Mouse (Mus musculus) hindbrain, postnatal 0 days (tissue): Measurements from ENCODE around the gene Wdr20. TPM values are rescaled to one million over a fixed set of nuclear protein-coding genes. Genes with fewer than 3 reads are reported as not detected.
"Not testable (repeated sequence)": the region's sequence is repeated elsewhere in the genome, so short reads cannot be mapped to it uniquely, and the experiment has no call there.

Source experiments
- ATAC-seq: fragments of 200-750 bp; cut with Nextera tagmentation; 2 replicates; pipeline ENCODE4 v1.8.0; 2017; ENCODE audit warnings: mild to moderate bottlenecking, moderate TSS enrichment, moderate library complexity
- DNase-seq: peaks from one replicate; pipeline ENCODE4 v3.0.0-alpha.2; 2015; ENCODE audit warnings: low spot score
- H3K27ac ChIP-seq: fragments of 300-500 bp; sonication (generic); 2 replicates; pipeline ENCODE4 v1.5.1; 2014; ENCODE audit warnings: mild to moderate bottlenecking
- H3K27me3 ChIP-seq: fragments of 300-500 bp; sonication (generic); 2 replicates; pipeline ENCODE4 v1.6.1; 2014; ENCODE audit warnings: low read length, mixed read lengths; ENCODE audit not compliant: insufficient read depth
- H3K36me3 ChIP-seq: fragments of 300-500 bp; sonication (generic); 2 replicates; pipeline ENCODE4 v1.6.1; 2014; ENCODE audit warnings: low read length, mixed read lengths; ENCODE audit not compliant: insufficient read depth
- H3K4me1 ChIP-seq: fragments of 300-500 bp; sonication (generic); 2 replicates; pipeline ENCODE4 v1.6.1; 2014; ENCODE audit warnings: antibody characterized with exemption, low read length, mixed read lengths; ENCODE audit not compliant: insufficient read depth
- H3K4me2 ChIP-seq: fragments of 300-500 bp; sonication (generic); 2 replicates; pipeline ENCODE4 v1.6.1; 2014; ENCODE audit warnings: low read depth, mild to moderate bottlenecking, low read length, moderate library complexity, mixed read lengths
- H3K4me3 ChIP-seq: fragments of 300-500 bp; sonication (generic); 2 replicates; pipeline ENCODE4 v1.5.1; 2014; ENCODE audit warnings: low read length
- H3K9ac ChIP-seq: fragments of 300-500 bp; sonication (generic); replicated peaks from 2 replicates; pipeline ENCODE4 v1.6.1; 2014; ENCODE audit warnings: mild to moderate bottlenecking, low read length, moderate library complexity, mixed read lengths
- H3K9me3 ChIP-seq: fragments of 300-500 bp; sonication (generic); 2 replicates; pipeline ENCODE4 v1.6.1; 2016; ENCODE audit warnings: low read length, mixed read lengths
- CTCF ChIP-seq: IDR thresholded peaks from 2 replicates; pipeline ENCODE4 v1.5.1; 2016; ENCODE audit warnings: antibody characterized with exemption, control low read depth, low read depth
- WGBS: fragments of 180-500 bp; shearing (Covaris S2); extraction: QIAGEN DNeasy Blood & Tissue Kit; methylation state at CpG from one replicate; pipeline ENCODE4 v1.1.7; 2014; 5-methylcytosine and 5-hydroxymethylcytosine counted together
- polyA plus RNA-seq: library from polyadenylated mRNA; unstranded; fragments of >200 nt; fragmentation: Nextera tagmentation; extraction: Ambion mirVana; gene quantifications from 2 replicates; pipeline ENCODE4 v1.2.1, GENCODE M21; 2015
- total RNA-seq: library from RNA; depleted of rRNA; stranded (reverse); fragments of >200 nt; gene quantifications from 2 replicates; pipeline ENCODE4 v1.2.3, GENCODE M21; 2014

Gene Wdr20
- total and polyA plus RNA-seq, 2 experiments from 2014 or later, result 17.1 to 28.8 TPM

DNA sequence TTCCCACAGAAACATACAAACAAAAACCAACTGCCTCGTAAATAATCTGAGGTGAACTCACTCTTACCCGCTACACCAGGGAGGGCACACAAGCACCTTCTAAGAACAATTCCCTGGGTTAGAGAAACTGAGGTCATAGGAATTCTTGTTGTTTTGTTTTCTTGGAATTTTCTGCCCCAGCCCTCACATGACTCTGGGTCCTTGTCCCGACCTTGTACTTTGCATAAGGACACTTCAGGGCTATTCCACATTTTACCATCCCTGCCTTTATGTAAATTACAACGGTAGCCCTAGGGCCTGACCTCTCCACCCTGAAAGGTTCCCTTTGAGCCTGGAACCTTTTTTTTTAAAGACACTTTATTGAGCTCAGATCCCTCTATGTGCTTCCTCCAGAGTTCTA, 35.2 kb upstream of the Wdr20 start, which contains the start of gene Hsp90aa1:
TSS of gene Hsp90aa1 (minus strand) at position 173 of the 400 bp plus-strand sequence.
- Histone ChIP-seq H3K9ac (no peak within 1 kb of the TSS), H3K4me3 (no peak within 1 kb of the TSS), H3K27ac (no peak within 1 kb of the TSS), H3K36me3 (no peaks in the 10 kb centered on the region), H3K27me3 (no peaks in the 10 kb centered on the region), H3K4me1 (0 out of 2 replicates have a peak, but pooled peaks cover 6% of the 10 kb centered on the region), H3K4me2 (no peak within 1 kb of the TSS), H3K9me3 (no peaks in the 10 kb centered on the region)
- no peak for TF ChIP-seq CTCF
- ATAC-seq (no peak), DNase-seq (no peak)
- 45% methylated on average over 4 of the region's 4 CpGs for WGBS

DNA sequence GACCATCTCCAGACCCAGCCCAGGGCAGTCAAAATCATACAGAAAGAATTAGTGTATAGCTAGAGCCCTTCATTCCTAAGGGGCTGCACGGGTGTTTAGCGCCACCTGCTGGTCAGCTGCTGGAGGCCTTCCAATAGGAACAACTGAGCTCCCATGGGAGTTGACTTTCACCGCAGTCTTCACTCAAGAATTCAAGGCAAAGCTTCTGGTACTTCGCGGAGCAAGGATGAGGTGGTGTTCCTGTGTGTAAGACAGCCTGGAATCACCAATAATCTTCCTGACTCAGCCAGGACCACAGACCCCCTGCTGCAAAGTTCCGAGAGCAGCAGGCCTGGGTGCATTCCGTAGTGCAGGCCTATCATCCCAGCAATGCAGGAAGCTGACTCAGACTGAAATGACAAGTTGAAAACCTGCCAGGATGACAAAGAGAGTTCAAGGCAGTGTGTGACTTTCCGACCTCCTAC, 34.7 kb upstream of the Wdr20 start:
- no peaks in the 10 kb centered on the region for H3K27me3 ChIP-seq
- no peaks in the 10 kb centered on the region for H3K36me3 ChIP-seq
- ATAC-seq (peak; percentile 48; the same call in 1 of the 2 replicates), DNase-seq (peak; percentile 94)
- H3K27ac ChIP-seq, result no peak overlapping the region
- H3K4me2 ChIP-seq, result no peak overlapping the region
- no peaks in the 10 kb centered on the region for H3K9me3 ChIP-seq
- 0 out of 2 replicates have a peak, but pooled peaks cover 6% of the 10 kb centered on the region for H3K4me1 ChIP-seq
- H3K4me3 ChIP-seq, result no peak overlapping the region
- 32% methylated on average over 8 of the region's 8 CpGs for WGBS
- TF ChIP-seq CTCF, result peak; percentile 94
- no peak overlapping the region for H3K9ac ChIP-seq

DNA sequence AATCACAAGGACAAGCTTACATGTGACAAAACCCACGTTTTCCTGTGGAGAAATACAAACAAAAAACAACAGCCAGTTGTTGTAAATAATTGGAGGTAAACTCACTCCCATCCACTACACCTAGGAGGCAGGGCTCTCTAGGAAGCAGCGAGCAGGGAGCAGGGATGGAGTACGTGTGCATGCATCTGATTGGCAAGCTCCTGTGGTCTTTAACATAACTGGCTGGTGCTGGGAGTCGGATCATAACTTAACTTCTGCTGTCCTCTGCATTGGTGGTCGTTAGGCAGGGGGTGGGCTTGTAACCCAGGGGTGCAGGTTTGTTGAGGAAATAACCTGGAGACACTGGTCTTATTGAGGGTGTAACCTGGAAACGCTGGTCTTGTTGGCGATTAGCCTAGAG, 34.1 kb upstream of the Wdr20 start:
- TF ChIP-seq CTCF, result no peak
- Histone ChIP-seq H3K27me3 (no peaks in the 10 kb centered on the region), H3K4me2 (no peak overlapping the region), H3K4me3 (no peak overlapping the region), H3K9me3 (no peaks in the 10 kb centered on the region), H3K4me1 (0 out of 2 replicates have a peak, but pooled peaks cover 6% of the 10 kb centered on the region), H3K36me3 (no peaks in the 10 kb centered on the region), H3K9ac (no peak overlapping the region), H3K27ac (no peak overlapping the region)
- DNase-seq (no peak), ATAC-seq (no peak)
- WGBS, result 70% methylated on average over 7 of the region's 7 CpGs

DNA sequence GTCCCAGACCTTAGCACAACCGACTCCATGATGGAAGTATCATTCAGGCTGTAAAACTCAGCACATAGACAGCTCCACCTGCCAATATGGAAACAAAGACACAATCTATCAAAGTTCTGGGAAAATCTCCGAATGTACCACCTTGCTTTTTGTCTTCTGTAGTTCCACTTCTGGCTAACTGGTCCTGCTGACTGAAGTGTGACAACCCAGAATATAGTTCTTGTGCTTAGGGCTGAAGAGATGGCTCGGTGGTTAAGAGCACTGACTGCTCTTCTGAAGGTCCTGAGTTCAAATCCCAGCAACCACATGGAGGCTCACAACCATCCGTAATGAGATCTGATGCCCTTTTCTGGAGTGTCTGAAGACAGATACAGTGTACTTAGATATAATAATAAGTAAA, 32.3 kb upstream of the Wdr20 start:
- DNase-seq, H3K27me3 ChIP-seq, H3K4me1 ChIP-seq, H3K4me2 ChIP-seq, H3K36me3 ChIP-seq, H3K4me3 ChIP-seq, H3K27ac ChIP-seq, H3K9me3 ChIP-seq, ATAC-seq, H3K9ac ChIP-seq: not testable (repeated sequence)
- 88% methylated on average over 4 of the region's 4 CpGs for WGBS

DNA sequence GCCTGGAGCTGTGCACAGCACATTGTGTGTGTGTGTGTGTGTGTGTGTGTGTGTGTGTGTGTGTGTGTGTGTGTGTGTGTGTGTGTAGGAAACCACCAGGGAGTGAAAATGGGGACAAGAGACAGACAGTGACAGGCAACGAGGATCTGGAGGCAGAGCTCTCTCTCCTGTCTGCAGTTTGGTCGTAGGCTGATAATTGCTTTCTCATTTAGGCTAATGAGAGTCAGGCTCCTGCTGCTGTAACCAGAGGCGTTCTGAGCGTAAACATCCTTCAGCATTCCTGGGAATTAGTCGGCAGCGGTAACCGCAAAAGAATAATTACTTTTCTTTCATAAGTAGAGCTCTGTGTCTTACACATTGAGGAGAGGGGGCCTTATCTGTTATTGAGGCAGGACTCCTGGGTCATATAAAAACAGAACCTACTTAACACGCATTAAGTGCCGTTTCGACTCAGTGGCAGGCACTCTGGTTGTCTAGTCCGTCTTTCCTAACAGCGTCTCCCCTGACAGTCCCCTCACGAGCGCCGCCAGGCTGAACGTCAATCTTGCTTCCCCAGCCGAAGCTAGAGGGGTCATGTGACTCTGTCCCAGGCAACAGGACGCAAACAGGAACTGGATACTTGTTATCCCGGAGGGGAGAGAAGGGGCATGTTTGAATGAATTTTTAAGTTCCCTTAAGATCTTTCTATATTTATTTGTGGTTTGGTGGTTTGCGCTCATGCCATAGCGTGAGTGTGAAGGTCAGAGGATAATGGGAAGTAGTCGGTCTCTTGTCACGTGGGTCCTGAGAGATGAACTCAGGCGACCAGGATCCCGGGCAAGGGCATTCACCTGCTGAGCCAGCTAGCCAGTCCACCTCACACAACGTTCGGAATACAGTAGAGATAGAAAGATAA, 31.2 kb upstream of the Wdr20 start:
- peak; percentile 64 for DNase-seq
- no peaks in the 10 kb centered on the region for H3K36me3 ChIP-seq
- H3K27ac ChIP-seq, result peak overlapping the region; percentile 51; the same call in 1 of the 2 replicates
- H3K4me3 ChIP-seq, result peak overlapping the region; percentile 31
- H3K4me1 ChIP-seq, result 0 out of 2 replicates have a peak, but pooled peaks cover 6% of the 10 kb centered on the region
- no peaks in the 10 kb centered on the region for H3K27me3 ChIP-seq
- H3K4me2 ChIP-seq, result peak overlapping the region; percentile 70
- peak; percentile 78 for ATAC-seq
- peak; percentile 40 for TF ChIP-seq CTCF
- no peaks in the 10 kb centered on the region for H3K9me3 ChIP-seq
- H3K9ac ChIP-seq, result peak overlapping the region; percentile 38; the same call in 1 of the 2 replicates
- WGBS, result under 1% methylated on average over 27 of the region's 27 CpGs

DNA sequence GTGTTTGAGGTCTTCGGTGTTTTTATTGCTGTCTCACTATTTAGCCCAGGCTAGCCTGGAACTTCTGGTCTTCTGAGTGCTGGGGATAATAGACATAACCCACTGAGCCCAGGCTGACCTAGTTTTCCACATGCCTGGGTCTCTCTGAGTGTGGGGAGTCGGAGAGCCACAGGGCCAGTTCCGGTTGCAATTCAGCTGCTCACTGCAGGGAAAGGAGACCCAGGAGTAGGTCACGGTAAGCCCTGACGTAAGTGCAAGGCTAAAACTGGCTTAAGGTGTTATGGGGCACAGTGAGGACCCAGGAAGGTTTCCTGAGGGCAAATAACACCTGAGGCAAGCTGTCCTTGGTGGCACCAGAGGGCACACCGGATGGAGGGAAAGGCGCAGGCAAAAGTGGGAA, 30.3 kb upstream of the Wdr20 start:
- 84% methylated on average over 7 of the region's 7 CpGs for WGBS
- H3K27me3 ChIP-seq, result no peaks in the 10 kb centered on the region
- 0 out of 2 replicates have a peak, but pooled peaks cover 6% of the 10 kb centered on the region for H3K4me1 ChIP-seq
- no peak for DNase-seq
- H3K36me3 ChIP-seq, result no peaks in the 10 kb centered on the region
- H3K9ac ChIP-seq, result no peak overlapping the region
- no peaks in the 10 kb centered on the region for H3K9me3 ChIP-seq
- H3K27ac ChIP-seq, result no peak overlapping the region
- no peak overlapping the region for H3K4me2 ChIP-seq
- ATAC-seq, result no peak
- H3K4me3 ChIP-seq, result no peak overlapping the region
- TF ChIP-seq CTCF, result no peak
